Mouse (Mus musculus) heart, adult 2 months (tissue): ENCODE measurements around the gene Pxylp1. TPM values are rescaled to one million over a fixed set of nuclear protein-coding genes. Genes with fewer than 3 reads are reported as not detected.

Source experiments
- DNase-seq, 2 experiments: peaks; one replicate each; pipeline ENCODE4 v3.0.0; 2021
- H3K27ac ChIP-seq: fragments of 200-600 bp; 2 replicates; pipeline ENCODE4 v1.8.1; 2022
- H3K27me3 ChIP-seq: fragments of 200-500 bp; 2 replicates; pipeline ENCODE4 v1.6.1; 2012; ENCODE audit warnings: mild to moderate bottlenecking, low read length, inconsistent platforms, mixed read lengths; ENCODE audit not compliant: control insufficient read depth, insufficient read depth
- H3K36me3 ChIP-seq: fragments of 200-500 bp; 2 replicates; pipeline ENCODE4 v1.6.1; 2012; ENCODE audit warnings: low read length, inconsistent platforms; ENCODE audit not compliant: control insufficient read depth, insufficient read depth
- H3K4me1 ChIP-seq: fragments of 200-500 bp; 2 replicates; pipeline ENCODE4 v1.6.1; 2011; ENCODE audit warnings: low read length; ENCODE audit not compliant: control insufficient read depth, insufficient read depth
- H3K4me3 ChIP-seq: fragments of 200-600 bp; 2 replicates; pipeline ENCODE4 v1.8.1; 2022
- H3K79me2 ChIP-seq: fragments of 200-500 bp; replicated peaks from 2 replicates; pipeline ENCODE4 v1.6.1; 2012; ENCODE audit warnings: mild to moderate bottlenecking, inconsistent platforms, low read length, moderate library complexity, mixed read lengths; ENCODE audit not compliant: control insufficient read depth, insufficient read depth
- H3K9ac ChIP-seq: fragments of 200-500 bp; 2 replicates; pipeline ENCODE4 v1.6.1; 2012; ENCODE audit warnings: low read depth, mild to moderate bottlenecking, control low read depth, inconsistent platforms, low read length, mixed read lengths
- CTCF ChIP-seq: fragments of 200-600 bp; IDR thresholded peaks from 2 replicates; pipeline ENCODE4 v1.8.1; 2022; ENCODE audit warnings: antibody characterized with exemption, mild to moderate bottlenecking, moderate library complexity
- EP300 ChIP-seq: fragments of 200-500 bp; IDR thresholded peaks from 2 replicates; pipeline ENCODE4 v1.6.1; 2011; ENCODE audit warnings: low read depth, low read length, control low read depth; ENCODE audit not compliant: insufficient read depth
- POLR2A ChIP-seq: fragments of 200-500 bp; IDR thresholded peaks from 2 replicates; pipeline ENCODE4 v1.6.1; 2011; ENCODE audit warnings: mild to moderate bottlenecking, low read depth, low read length, control low read depth; ENCODE audit not compliant: insufficient read depth
- WGBS: fragments of 180-500 bp; shearing (Covaris S2); methylation state at CpG from one replicate; pipeline ENCODE4 v1.1.7; 2018; 5-methylcytosine and 5-hydroxymethylcytosine counted together
- intact Hi-C: fragments of 180-260 bp; cut with DNase I; formaldehyde crosslinking; loops from one replicate; pipeline ENCODE4 v1.15.1; 2025
- polyA plus RNA-seq: library from polyadenylated mRNA; depleted of rRNA; stranded (reverse); fragments of >200 nt; gene quantifications from 2 replicates; pipeline ENCODE4 v1.2.3, GENCODE M21; 2012
- total RNA-seq, 2 experiments: library from RNA; stranded (reverse); gene quantifications; 2 replicates each; pipeline ENCODE4 v1.2.3; 2021

Gene Pxylp1
- total and polyA plus RNA-seq, 3 experiments: 6.5 to 16.9 (median 16.3) TPM

DNA sequence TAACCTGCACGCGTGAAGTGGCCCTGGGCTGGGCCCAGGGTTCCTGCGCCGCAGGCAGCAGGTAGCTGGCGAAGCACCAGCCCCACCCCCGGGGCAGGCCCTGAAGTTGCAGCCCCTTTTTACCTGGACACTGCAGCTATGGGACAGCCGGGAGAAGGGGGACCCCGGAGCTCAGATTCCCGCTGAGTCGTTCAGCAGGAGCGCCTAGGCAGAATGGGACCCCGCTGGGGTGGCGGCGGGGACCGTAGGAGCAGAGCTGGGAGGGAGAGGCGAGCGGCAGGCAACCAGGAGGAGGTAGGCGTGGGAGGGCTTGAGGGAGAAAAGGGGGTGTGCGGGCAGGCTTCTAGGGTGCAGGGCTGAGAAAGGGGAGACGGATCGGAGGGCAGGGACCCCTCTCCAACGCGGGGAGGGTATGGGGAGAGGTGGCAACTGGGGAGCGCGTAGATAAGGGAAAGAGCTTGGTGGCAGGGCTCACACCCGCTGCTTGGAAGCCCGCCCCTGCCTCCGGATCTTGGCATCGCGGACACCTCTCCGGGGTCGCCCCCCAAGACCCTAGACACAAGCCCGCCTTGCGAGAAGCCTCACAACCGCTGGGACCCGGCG is 3.6 kb downstream of the Pxylp1 start:
- TF ChIP-seq CTCF (no peak), EP300 (no peak), POLR2A (no peak)
- no peaks in the 10 kb centered on the region for H3K4me1 ChIP-seq
- DNase-seq: peak; percentile 37 to 53
- no peaks in the 10 kb centered on the region for H3K79me2 ChIP-seq
- intact Hi-C loops: loop anchor here (1.0 kb wide), 1 partner anchor 50 kb away; no protein-coding TSS in a partner anchor
- H3K9ac ChIP-seq: peak overlapping the region; percentile 80
- H3K27ac ChIP-seq: peak overlapping the region; percentile 82
- 1% methylated on average over 37 of the region's 37 CpGs for WGBS
- H3K36me3 ChIP-seq: no peaks in the 10 kb centered on the region
- H3K4me3 ChIP-seq: peak overlapping the region; percentile 58
- no peaks in the 10 kb centered on the region for H3K27me3 ChIP-seq

- no peaks in the 10 kb centered on the region for H3K27me3 ChIP-seq
- no peak for DNase-seq
- H3K27ac ChIP-seq: no peak overlapping the region; the same call in 1 of the 2 replicates
- intact Hi-C loops: no loop called here
- no peak for TF ChIP-seq CTCF
- no peaks in the 10 kb centered on the region for H3K36me3 ChIP-seq
- no peak overlapping the region for H3K4me3 ChIP-seq
- no peak overlapping the region for H3K9ac ChIP-seq
- H3K4me1 ChIP-seq: no peaks in the 10 kb centered on the region
- 24% methylated on average over 6 of the region's 6 CpGs for whole genome bisulfite sequencing
- no peaks in the 10 kb centered on the region for H3K79me2 ChIP-seq
Measured at GRCm38 (mm10) chr9:96887954-96888353, 4.5 kb downstream of the Pxylp1 start.

DNA sequence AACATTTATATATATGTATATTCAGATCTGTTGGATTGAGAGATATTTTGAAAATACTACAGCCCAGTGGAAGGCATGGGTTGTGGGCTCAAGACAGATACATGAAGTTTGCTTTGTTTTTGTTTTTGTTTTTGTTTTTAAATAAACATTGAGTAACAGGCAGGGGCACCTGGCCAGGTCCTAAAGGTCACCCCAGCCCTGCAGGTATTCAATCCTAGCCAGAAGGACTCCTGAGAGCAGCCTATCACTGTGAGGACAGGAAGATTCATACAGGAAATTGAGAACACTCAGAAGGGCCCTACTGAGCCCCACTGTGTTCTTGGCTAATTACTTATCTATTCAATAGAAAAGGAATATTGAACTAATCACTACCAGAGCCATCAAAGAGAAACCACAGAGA is 5.0 kb downstream of the Pxylp1 start:
- Histone ChIP-seq H3K27me3 (no peaks in the 10 kb centered on the region), H3K79me2 (no peaks in the 10 kb centered on the region), H3K4me3 (no peak overlapping the region), H3K36me3 (no peaks in the 10 kb centered on the region), H3K27ac (no peak overlapping the region), H3K9ac (no peak overlapping the region), H3K4me1 (no peaks in the 10 kb centered on the region)
- intact Hi-C loops: no loop called here
- no peak for DNase-seq
- TF ChIP-seq POLR2A (no peak), EP300 (no peak), CTCF (no peak)

DNA sequence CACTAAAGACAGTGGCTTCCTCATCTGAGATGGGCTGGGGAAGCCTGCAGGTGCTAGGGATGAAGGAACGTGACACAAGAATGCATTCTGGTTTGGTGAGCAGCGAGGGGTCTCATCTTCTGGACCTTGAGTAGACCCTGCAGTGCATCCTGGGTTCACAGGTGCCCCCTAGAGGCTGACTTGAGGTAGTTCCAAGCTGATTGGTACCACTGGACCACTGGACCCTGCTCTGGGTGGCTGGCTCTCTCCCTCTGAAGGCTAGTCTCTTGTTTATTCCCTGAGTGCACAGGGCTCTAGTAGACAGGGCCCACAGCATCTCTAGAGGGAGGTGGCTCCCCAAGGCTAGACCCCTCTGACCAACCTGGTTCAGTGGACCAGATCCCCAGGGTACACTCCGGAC is 6.7 kb downstream of the Pxylp1 start:
- Histone ChIP-seq H3K27me3 (no peaks in the 10 kb centered on the region), H3K36me3 (no peaks in the 10 kb centered on the region), H3K4me1 (no peaks in the 10 kb centered on the region), H3K4me3 (no peak overlapping the region), H3K27ac (no peak overlapping the region), H3K79me2 (no peaks in the 10 kb centered on the region), H3K9ac (no peak overlapping the region)
- intact Hi-C loops: no loop called here
- DNase-seq: no peak
- TF ChIP-seq CTCF (peak; percentile 68), POLR2A (no peak)
- 71% methylated on average over 3 of the region's 3 CpGs for WGBS

GRCm38 (mm10) chr9:96882496-96883265 is 9.8 kb downstream of the Pxylp1 start:
- WGBS: 83% methylated on average over 20 of the region's 20 CpGs

DNA sequence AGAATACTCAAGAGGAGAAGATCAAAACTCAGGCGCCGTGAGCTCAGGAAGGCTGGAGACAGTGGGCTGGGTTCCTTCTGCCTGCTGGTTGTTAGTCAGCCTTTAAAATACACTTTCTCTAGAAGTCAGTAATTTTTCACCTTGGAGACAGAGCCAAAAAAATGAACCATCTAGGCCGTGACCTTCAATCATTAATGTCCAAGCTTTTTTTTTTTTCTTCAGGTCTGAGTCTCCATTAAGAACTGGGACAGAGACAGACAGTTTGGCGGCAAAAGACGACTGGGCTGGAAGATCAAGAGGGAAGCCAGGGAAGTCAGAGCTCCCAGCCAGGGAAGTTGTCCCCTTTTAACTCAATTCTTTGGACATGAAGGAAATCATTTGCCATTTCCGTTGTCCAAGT is 10.6 kb downstream of the Pxylp1 start:
- Histone ChIP-seq H3K4me3 (no peak overlapping the region), H3K27ac (no peak overlapping the region), H3K27me3 (no peaks in the 10 kb centered on the region), H3K4me1 (peaks cover 12% of the 10 kb centered on the region; the same call in 1 of the 2 replicates), H3K79me2 (no peaks in the 10 kb centered on the region), H3K36me3 (no peaks in the 10 kb centered on the region), H3K9ac (no peak overlapping the region)
- no peak for TF ChIP-seq POLR2A
- no peak for TF ChIP-seq EP300
- TF ChIP-seq CTCF: no peak
- DNase-seq: no peak
- intact Hi-C loops: no loop called here
- WGBS: 69% methylated on average over 6 of the region's 6 CpGs

More at GRCm38 (mm10) chr9:96882496-96883265, 9.8 kb downstream of the Pxylp1 start:
- peaks cover 11% of the 10 kb centered on the region; the same call in 1 of the 2 replicates for H3K4me1 ChIP-seq
- intact Hi-C loops: no loop called here
- no peaks in the 10 kb centered on the region for H3K27me3 ChIP-seq
- TF ChIP-seq CTCF (no peak), POLR2A (no peak), EP300 (no peak)
- no peaks in the 10 kb centered on the region for H3K79me2 ChIP-seq
- DNase-seq: no peak
- H3K4me3 ChIP-seq: no peak overlapping the region
- H3K36me3 ChIP-seq: no peaks in the 10 kb centered on the region
- no peak overlapping the region for H3K27ac ChIP-seq
- H3K9ac ChIP-seq: no peak overlapping the region
